ENCODE assay signal across 26 mouse cellular contexts in genomic region chr16:8741697-8742096, GRCm38 (mm10). TPM values are rescaled to one million over a fixed set of nuclear protein-coding genes. Genes with fewer than 3 reads are reported as not detected.
DNase-seq lines count a peak whose midpoint lies in the region; ATAC-seq and TF ChIP-seq lines count a peak whose summit lies in the region.
"Had no signal": no experiment of that assay in that cellular context is flagged by ENCODE, and none has a peak within 500 bp of the region (broad histone marks: within the 10 kb centered on the region; RNA-seq: fewer than 3 reads in every experiment).

No protein-coding gene starts in this region.

- no peak overlapping the region for H3K4me2 ChIP-seq in heart, embryonic 12.5 days
- H3K4me2 ChIP-seq in liver, embryonic 13.5 days, result no peak overlapping the region
- no peak overlapping the region for H3K4me2 ChIP-seq in liver, embryonic 16.5 days (ENCODE audit: low read depth, low read length)
- H3K4me2 ChIP-seq: embryonic facial prominence, embryonic 13.5 days; embryonic facial prominence, embryonic 15.5 days; forebrain, embryonic 12.5 days had no signal

- TF ChIP-seq CTCF in MEL (IDR thresholded peaks at IDR 0.05 in 2 of 3, conservative IDR thresholded peaks at IDR 0.05 in 1 of 3; ENCODE audit: control insufficient read depth in 1 of 3, insufficient read depth in 1 of 3, low read depth in 2 of 3, low read length in 3 of 3, poor library complexity in 1 of 3, severe bottlenecking in 1 of 3), result no peak

- TF ChIP-seq EP300 in MEL (IDR thresholded peaks at IDR 0.05; ENCODE audit: low read depth in 1 of 2, low read length in 2 of 2), result no peak

- peaks cover 5% of the 10 kb centered on the region for H3K4me1 ChIP-seq in heart, embryonic 12.5 days (replicated peaks)
- H3K4me1 ChIP-seq in liver, embryonic 13.5 days (replicated peaks), result peaks cover 66% of the 10 kb centered on the region
- peaks cover 10 to 28% of the 10 kb centered on the region in 2 experiments for H3K4me1 ChIP-seq in MEL (ENCODE audit: control insufficient read depth in 1 of 2, insufficient read depth in 2 of 2, low read length in 2 of 2)
- H3K4me1 ChIP-seq in liver, embryonic 16.5 days (ENCODE audit: control insufficient read depth, low read depth, low read length), result peaks cover 61% of the 10 kb centered on the region

- no peak overlapping the region for H3K27ac ChIP-seq in heart, embryonic 12.5 days (ENCODE audit: poor library complexity, severe bottlenecking)
- peak overlapping the region; percentile 63 for H3K27ac ChIP-seq in liver, embryonic 13.5 days
- H3K27ac ChIP-seq in MEL (ENCODE audit: control insufficient read depth, low read depth, low read length), result no peak overlapping the region
- H3K27ac ChIP-seq in liver, embryonic 16.5 days (ENCODE audit: low read length), result peak overlapping the region; percentile 69
- H3K27ac ChIP-seq: embryonic facial prominence, embryonic 13.5 days; embryonic facial prominence, embryonic 15.5 days; forebrain, embryonic 10.5 days; forebrain, embryonic 12.5 days had no signal

- no peaks in the 10 kb centered on the region for H3K36me3 ChIP-seq in heart, embryonic 12.5 days
- H3K36me3 ChIP-seq in liver, embryonic 13.5 days, result no peaks in the 10 kb centered on the region
- H3K36me3 ChIP-seq in MEL (ENCODE audit: control insufficient read depth in 1 of 2, insufficient read depth in 2 of 2, low read length in 2 of 2), result peaks cover 0 to 19% of the 10 kb centered on the region in 2 experiments; a peak in 2 of 4 replicates
- no peaks in the 10 kb centered on the region for H3K36me3 ChIP-seq in liver, embryonic 16.5 days (ENCODE audit: control insufficient read depth, insufficient read depth)
- H3K36me3 ChIP-seq: embryonic facial prominence, embryonic 13.5 days; embryonic facial prominence, embryonic 15.5 days; forebrain, embryonic 10.5 days; forebrain, embryonic 12.5 days; G1E had no signal

- H3K27me3 ChIP-seq in heart, embryonic 12.5 days (replicated peaks), result no peaks in the 10 kb centered on the region
- no peaks in the 10 kb centered on the region for H3K27me3 ChIP-seq in liver, embryonic 13.5 days
- H3K27me3 ChIP-seq in MEL (ENCODE audit: control insufficient read depth in 1 of 2, insufficient read depth in 2 of 2, low read length in 2 of 2), result no peaks in the 10 kb centered on the region
- H3K27me3 ChIP-seq in liver, embryonic 16.5 days (ENCODE audit: control insufficient read depth, insufficient read depth, low read depth, low read length), result no peaks in the 10 kb centered on the region
- H3K27me3 ChIP-seq: embryonic facial prominence, embryonic 13.5 days; embryonic facial prominence, embryonic 15.5 days had no signal

- no peak for TF ChIP-seq RAD21 in MEL (IDR thresholded peaks at IDR 0.05; ENCODE audit: low read depth, low read length)

- peaks cover 22% of the 10 kb centered on the region for H3K79me2 ChIP-seq in MEL (ENCODE audit: control insufficient read depth, insufficient read depth, low read length, poor library complexity)

- no peak overlapping the region for H3K4me3 ChIP-seq in heart, embryonic 12.5 days
- no peak overlapping the region for H3K4me3 ChIP-seq in liver, embryonic 13.5 days (replicated peaks)
- H3K4me3 ChIP-seq in MEL (ENCODE audit: control insufficient read depth in 1 of 2, insufficient read depth in 1 of 2, low read depth in 2 of 2, low read length in 2 of 2), result no peak overlapping the region
- H3K4me3 ChIP-seq in liver, embryonic 16.5 days (ENCODE audit: low read depth, low read length), result no peak overlapping the region
- H3K4me3 ChIP-seq: embryonic facial prominence, embryonic 13.5 days; embryonic facial prominence, embryonic 15.5 days; erythroblast, embryonic 14.5 days; forebrain, embryonic 10.5 days; forebrain, embryonic 12.5 days had no signal

- no peak for ATAC-seq in heart, embryonic 12.5 days (ENCODE audit: insufficient number of reproducible peaks, low FRiP score)
- ATAC-seq in liver, embryonic 13.5 days (ENCODE audit: low read depth), result no peak
- no peak for ATAC-seq in liver, embryonic 16.5 days (ENCODE audit: low read depth)
- ATAC-seq in megakaryocyte-erythroid progenitor cell, adult 5-6 weeks (replicated peaks; ENCODE audit: low FRiP score, low TSS enrichment, poor library complexity, severe bottlenecking), result no peak
- ATAC-seq: CD4-positive, CD25-positive, alpha-beta regulatory T cell, adult 4 months; forebrain, embryonic 14.5 days had no signal

- no peaks in the 10 kb centered on the region for H3K9me3 ChIP-seq in heart, embryonic 12.5 days (replicated peaks)
- H3K9me3 ChIP-seq in liver, embryonic 13.5 days (replicated peaks), result no peaks in the 10 kb centered on the region
- no peaks in the 10 kb centered on the region for H3K9me3 ChIP-seq in MEL (replicated peaks; ENCODE audit: insufficient read depth, low read length)
- H3K9me3 ChIP-seq in liver, embryonic 16.5 days (replicated peaks; ENCODE audit: control insufficient read depth, low read length), result no peaks in the 10 kb centered on the region
- H3K9me3 ChIP-seq: embryonic facial prominence, embryonic 13.5 days; embryonic facial prominence, embryonic 15.5 days; forebrain, embryonic 10.5 days; forebrain, embryonic 12.5 days; G1E had no signal

- no peak overlapping the region for H3K9ac ChIP-seq in heart, embryonic 12.5 days
- H3K9ac ChIP-seq in liver, embryonic 13.5 days, result no peak overlapping the region
- H3K9ac ChIP-seq in MEL (ENCODE audit: control insufficient read depth, low read depth, low read length, poor library complexity, severe bottlenecking), result no peak overlapping the region
- H3K9ac ChIP-seq in liver, embryonic 16.5 days (ENCODE audit: low read depth, low read length), result no peak overlapping the region; the same call in 1 of the 2 replicates
- H3K9ac ChIP-seq: embryonic facial prominence, embryonic 13.5 days; embryonic facial prominence, embryonic 15.5 days; forebrain, embryonic 12.5 days had no signal

- WGBS in heart, embryonic 12.5 days, result 74% methylated on average over 5 of the region's 5 CpGs
- 75% methylated on average over 5 of the region's 5 CpGs for whole genome bisulfite sequencing in liver, embryonic 13.5 days (ENCODE audit: insufficient replicate concordance)
- WGBS in liver, embryonic 16.5 days (ENCODE audit: insufficient replicate concordance), result 79% methylated on average over 5 of the region's 5 CpGs

- no peak for TF ChIP-seq POLR2A in MEL (IDR thresholded peaks at IDR 0.05; ENCODE audit: control insufficient read depth in 1 of 2, insufficient read depth in 1 of 2, low read depth in 1 of 2, low read length in 2 of 2, poor library complexity in 1 of 2)

- DNase-seq in heart, adult 11 months, result peak; percentile 76
- DNase-seq in liver, embryonic 13.5 days, result no peak
- no peak for DNase-seq in liver
- DNase-seq in MEL (ENCODE audit: low read depth, low spot score), result no peak
- DNase-seq: adrenal gland, adult 2 months; adrenal gland, postnatal 10 days; adrenal gland, postnatal 25 days; B cell, adult 2 months; cerebellum, adult 11 months; cerebellum, adult 18-20 months; cerebellum, adult 8-10 months; cerebellum, adult 9-11 months; cerebellum, postnatal 14 days; cerebellum, postnatal 36 days; embryo, embryonic 11 days had no signal

TF ChIP-seq in MEL, 35 proteins besides CTCF, POLR2A, EP300 and RAD21:
- TF ChIP-seq ZKSCAN1 (IDR thresholded peaks at IDR 0.05; ENCODE audit: low read depth, low read length), result peak; percentile 70
- no peak for TF ChIP-seq USF2 (IDR thresholded peaks at IDR 0.05; ENCODE audit: borderline replicate concordance in 1 of 2, insufficient read depth in 1 of 2, low read depth in 1 of 2, low read length in 2 of 2)
- no peak for TF ChIP-seq POLR2AphosphoS2 (IDR thresholded peaks at IDR 0.05; ENCODE audit: low read length)
- TF ChIP-seq MAZ (IDR thresholded peaks at IDR 0.05; ENCODE audit: low read depth, low read length), result no peak

RNA-seq across cellular contexts. Expression of gene Usp7, which starts 50.4 kb away (rescaled TPM):
- polyA plus RNA-seq in heart, embryonic 12.5 days (2016; fragmentation: Nextera tagmentation; extraction: Ambion mirVana), result 17.1 and 21.1 TPM in 2 replicates
- 26.5 and 26.8 TPM in 2 replicates for polyA plus RNA-seq in liver, embryonic 13.5 days (2015; fragmentation: Nextera tagmentation; extraction: Ambion mirVana)
- 101 and 105 TPM in 2 replicates for total RNA-seq in MEL (2012; rRNA removed)
- polyA plus RNA-seq in MEL (2012; ENCODE audit: insufficient read depth in 1 of 2, insufficient read length in 2 of 2, low read depth in 1 of 2, low replicate concordance in 2 of 2, missing spikeins in 1 of 2), result 100 to 1,000 TPM in 1 of 2 experiments, 10 to 100 TPM in 1; 94.2 to 425 TPM
- polyA plus RNA-seq in liver, embryonic 16.5 days (2015; fragmentation: Nextera tagmentation; extraction: Ambion mirVana), result 22.4 and 22.6 TPM in 2 replicates
- 196 and 235 TPM in 2 replicates for total RNA-seq in megakaryocyte-erythroid progenitor cell, adult 5-6 weeks (2014; fragmentation: Nextera tagmentation)
- total RNA-seq in megakaryocyte-erythroid progenitor cell, adult 5-6 weeks (2017), result 202 and 222 TPM in 2 replicates

Comparison
In these comparisons a context has a peak if more than half of its experiments do, and no peak if none do; other contexts are left out.
1. H3K27ac ChIP-seq: peak in liver, embryonic 13.5 days (single experiment) and liver, embryonic 16.5 days (single experiment); none in heart, embryonic 12.5 days (single experiment) and MEL (single experiment).